Mouse (Mus musculus): ENCODE measurements at regions not wholly inside any gene's neighbourhood (a gene's known extent, or its start where the extent isn't known, plus 50 kb on each side); places are given as distances from the start of the nearest gene placed in this dataset.
A peak's percentile ranks its signal among the peaks of the same experiment; 100 is the strongest.

- Histone ChIP-seq H3K9me3 (ENCODE audit: low read length) (no peaks in the 10 kb centered on the region), H3K27me3 (ENCODE audit: insufficient read depth, low read length) (no peaks in the 10 kb centered on the region), H3K4me3 (replicated peaks; ENCODE audit: low read length) (no peak overlapping the region), H3K36me3 (ENCODE audit: insufficient read depth, low read length) (no peaks in the 10 kb centered on the region), H3K4me1 (replicated peaks; ENCODE audit: low read depth, low read length) (0 out of 2 replicates have a peak, but pooled peaks cover 3% of the 10 kb centered on the region)
- TF ChIP-seq POU5F1 (IDR thresholded peaks at IDR 0.05; ENCODE audit: borderline replicate concordance, low read length) (no peak), NANOG (IDR thresholded peaks at IDR 0.05; ENCODE audit: borderline replicate concordance, low read length) (no peak), CTCF (conservative IDR thresholded peaks at IDR 0.05; ENCODE audit: low read length) (no peak)
Measured at GRCm38 (mm10) chr8:89207891-89208290, 163.9 kb upstream of the Sall1 start.

- no peak for TF ChIP-seq CTCF (conservative IDR thresholded peaks at IDR 0.05; ENCODE audit: low read length)
- TF ChIP-seq POU5F1 (IDR thresholded peaks at IDR 0.05; ENCODE audit: borderline replicate concordance, low read length) = no peak
- TF ChIP-seq NANOG (IDR thresholded peaks at IDR 0.05; ENCODE audit: borderline replicate concordance, low read length) = no peak
- no peak overlapping the region for H3K4me3 ChIP-seq (replicated peaks; ENCODE audit: low read length)
- H3K9me3 ChIP-seq (ENCODE audit: low read length) = no peaks in the 10 kb centered on the region
Measured at GRCm38 (mm10) chr8:89202484-89203096, 158.6 kb upstream of the Sall1 start.

GRCm38 (mm10) chr8:89200301-89200700 lies 156.3 kb upstream of the Sall1 start:
- no peak overlapping the region for H3K4me3 ChIP-seq (replicated peaks; ENCODE audit: low read length)
- peaks cover 5% of the 10 kb centered on the region; the same call in 1 of the 2 replicates for H3K27me3 ChIP-seq (ENCODE audit: insufficient read depth, low read length)
- no peaks in the 10 kb centered on the region for H3K36me3 ChIP-seq (ENCODE audit: insufficient read depth, low read length)
- TF ChIP-seq NANOG (IDR thresholded peaks at IDR 0.05; ENCODE audit: borderline replicate concordance, low read length) = no peak
- no peak for TF ChIP-seq POU5F1 (IDR thresholded peaks at IDR 0.05; ENCODE audit: borderline replicate concordance, low read length)
- no peak for TF ChIP-seq CTCF (conservative IDR thresholded peaks at IDR 0.05; ENCODE audit: low read length)
- no peaks in the 10 kb centered on the region for H3K9me3 ChIP-seq (ENCODE audit: low read length)
- H3K4me1 ChIP-seq (replicated peaks; ENCODE audit: low read depth, low read length) = peaks cover 14% of the 10 kb centered on the region

More at GRCm38 (mm10) chr8:89202484-89203096, 158.6 kb upstream of the Sall1 start:
- Histone ChIP-seq H3K4me1 (replicated peaks; ENCODE audit: low read depth, low read length) (peaks cover 14% of the 10 kb centered on the region), H3K27me3 (ENCODE audit: insufficient read depth, low read length) (0 out of 2 replicates have a peak, but pooled peaks cover 3% of the 10 kb centered on the region), H3K36me3 (ENCODE audit: insufficient read depth, low read length) (no peaks in the 10 kb centered on the region)

- TF ChIP-seq POU5F1 (IDR thresholded peaks at IDR 0.05; ENCODE audit: borderline replicate concordance, low read length) (no peak), NANOG (IDR thresholded peaks at IDR 0.05; ENCODE audit: borderline replicate concordance, low read length) (no peak), CTCF (conservative IDR thresholded peaks at IDR 0.05; ENCODE audit: low read length) (no peak)
- peaks cover 6% of the 10 kb centered on the region for H3K9me3 ChIP-seq (ENCODE audit: low read length)
- H3K36me3 ChIP-seq (ENCODE audit: insufficient read depth, low read length) = no peaks in the 10 kb centered on the region
Measured at GRCm38 (mm10) chr8:89185314-89185713, 141.4 kb upstream of the Sall1 start.

GRCm38 (mm10) chr8:89175631-89176030 lies 131.7 kb upstream of the Sall1 start:
- H3K4me1 ChIP-seq (replicated peaks; ENCODE audit: low read depth, low read length) = no peaks in the 10 kb centered on the region
- H3K9me3 ChIP-seq (ENCODE audit: low read length) = no peaks in the 10 kb centered on the region
- no peak overlapping the region for H3K4me3 ChIP-seq (replicated peaks; ENCODE audit: low read length)
- no peak for TF ChIP-seq CTCF (conservative IDR thresholded peaks at IDR 0.05; ENCODE audit: low read length)
- no peak for TF ChIP-seq POU5F1 (IDR thresholded peaks at IDR 0.05; ENCODE audit: borderline replicate concordance, low read length)
- no peak for TF ChIP-seq NANOG (IDR thresholded peaks at IDR 0.05; ENCODE audit: borderline replicate concordance, low read length)
- H3K27me3 ChIP-seq (ENCODE audit: insufficient read depth, low read length) = no peaks in the 10 kb centered on the region
- no peaks in the 10 kb centered on the region for H3K36me3 ChIP-seq (ENCODE audit: insufficient read depth, low read length)

More at GRCm38 (mm10) chr8:89185314-89185713, 141.4 kb upstream of the Sall1 start:
- H3K4me1 ChIP-seq (replicated peaks; ENCODE audit: low read depth, low read length) = 0 out of 2 replicates have a peak, but pooled peaks cover 3% of the 10 kb centered on the region
- no peak overlapping the region for H3K4me3 ChIP-seq (replicated peaks; ENCODE audit: low read length)
- peaks cover 6% of the 10 kb centered on the region; the same call in 1 of the 2 replicates for H3K27me3 ChIP-seq (ENCODE audit: insufficient read depth, low read length)

- TF ChIP-seq POU5F1 (IDR thresholded peaks at IDR 0.05; ENCODE audit: borderline replicate concordance, low read length) (no peak), NANOG (IDR thresholded peaks at IDR 0.05; ENCODE audit: borderline replicate concordance, low read length) (no peak), CTCF (conservative IDR thresholded peaks at IDR 0.05; ENCODE audit: low read length) (no peak)
- H3K27me3 ChIP-seq (ENCODE audit: insufficient read depth, low read length) = no peaks in the 10 kb centered on the region
- no peak overlapping the region for H3K4me3 ChIP-seq (replicated peaks; ENCODE audit: low read length)
- peaks cover 25% of the 10 kb centered on the region for H3K4me1 ChIP-seq (replicated peaks; ENCODE audit: low read depth, low read length)
- no peaks in the 10 kb centered on the region for H3K9me3 ChIP-seq (ENCODE audit: low read length)
- H3K36me3 ChIP-seq (ENCODE audit: insufficient read depth, low read length) = no peaks in the 10 kb centered on the region
Measured at GRCm38 (mm10) chr8:89171561-89171960, 127.6 kb upstream of the Sall1 start.

- Histone ChIP-seq H3K4me1 (replicated peaks; ENCODE audit: low read depth, low read length) (peaks cover 31% of the 10 kb centered on the region), H3K36me3 (ENCODE audit: insufficient read depth, low read length) (no peaks in the 10 kb centered on the region), H3K9me3 (ENCODE audit: low read length) (peaks cover 10% of the 10 kb centered on the region), H3K4me3 (replicated peaks; ENCODE audit: low read length) (no peak overlapping the region), H3K27me3 (ENCODE audit: insufficient read depth, low read length) (no peaks in the 10 kb centered on the region)
- TF ChIP-seq POU5F1 (IDR thresholded peaks at IDR 0.05; ENCODE audit: borderline replicate concordance, low read length) = no peak
- TF ChIP-seq NANOG (IDR thresholded peaks at IDR 0.05; ENCODE audit: borderline replicate concordance, low read length) = no peak
- no peak for TF ChIP-seq CTCF (conservative IDR thresholded peaks at IDR 0.05; ENCODE audit: low read length)
Measured at GRCm38 (mm10) chr8:89169484-89169883, 125.5 kb upstream of the Sall1 start.

GRCm38 (mm10) chr8:89167026-89167425 lies 123.1 kb upstream of the Sall1 start:
- Histone ChIP-seq H3K9me3 (ENCODE audit: low read length) (peaks cover 12% of the 10 kb centered on the region), H3K27me3 (ENCODE audit: insufficient read depth, low read length) (no peaks in the 10 kb centered on the region; the same call in 1 of the 2 replicates), H3K36me3 (ENCODE audit: insufficient read depth, low read length) (no peaks in the 10 kb centered on the region), H3K4me1 (replicated peaks; ENCODE audit: low read depth, low read length) (peaks cover 34% of the 10 kb centered on the region), H3K4me3 (replicated peaks; ENCODE audit: low read length) (0 out of 2 replicates have a peak overlapping the region, but pooled peaks have one; percentile 26)
- no peak for TF ChIP-seq CTCF (conservative IDR thresholded peaks at IDR 0.05; ENCODE audit: low read length)
- no peak for TF ChIP-seq NANOG (IDR thresholded peaks at IDR 0.05; ENCODE audit: borderline replicate concordance, low read length)
- TF ChIP-seq POU5F1 (IDR thresholded peaks at IDR 0.05; ENCODE audit: borderline replicate concordance, low read length) = no peak

All from E14TG2a.4 (cell line).